Mouse (Mus musculus): ENCODE measurements at regions not wholly inside any gene's neighbourhood (a gene's known extent, or its start where the extent isn't known, plus 50 kb on each side); places are given as distances from the start of the nearest gene placed in this dataset.

GRCm38 (mm10) chr8:7850573-7850972 lies 810.5 kb downstream of the Efnb2 start:
- no peak for DNase-seq (ENCODE audit: low read depth, low spot score)

- DNase-seq (ENCODE audit: low read depth, low spot score) = no peak
Observed at GRCm38 (mm10) chr8:7831948-7832347, 829.1 kb downstream of the Efnb2 start.

GRCm38 (mm10) chr8:7827811-7828210 lies 833.2 kb downstream of the Efnb2 start:
- no peak for DNase-seq (ENCODE audit: low read depth, low spot score)

GRCm38 (mm10) chr8:7808395-7808794 lies 852.6 kb downstream of the Efnb2 start:
- no peak for DNase-seq (ENCODE audit: low read depth, low spot score)

- DNase-seq (ENCODE audit: low read depth, low spot score) = no peak
Observed at GRCm38 (mm10) chr8:7799221-7799620, 861.8 kb downstream of the Efnb2 start.

- no peak for DNase-seq (ENCODE audit: low read depth, low spot score)
Observed at GRCm38 (mm10) chr8:7796156-7796555, 864.9 kb downstream of the Efnb2 start.

- no peak for DNase-seq (ENCODE audit: low read depth, low spot score)
Observed at GRCm38 (mm10) chr8:7763820-7764219, 897.2 kb downstream of the Efnb2 start.

GRCm38 (mm10) chr8:7760987-7761386 lies 900.1 kb downstream of the Efnb2 start:
- DNase-seq (ENCODE audit: low read depth, low spot score) = no peak

GRCm38 (mm10) chr8:7732726-7733125 lies 928.3 kb downstream of the Efnb2 start:
- no peak for DNase-seq (ENCODE audit: low read depth, low spot score)

GRCm38 (mm10) chr8:7721880-7722279 lies 939.2 kb downstream of the Efnb2 start:
- no peak for DNase-seq (ENCODE audit: low read depth, low spot score)

- no peak for DNase-seq (ENCODE audit: low read depth, low spot score)
Observed at GRCm38 (mm10) chr8:7718898-7719696, 941.9 kb downstream of the Efnb2 start.

- DNase-seq (ENCODE audit: low read depth, low spot score) = no peak
Observed at GRCm38 (mm10) chr8:7710764-7711163, 950.3 kb downstream of the Efnb2 start.

GRCm38 (mm10) chr8:7709406-7709805 lies 951.6 kb downstream of the Efnb2 start:
- no peak for DNase-seq (ENCODE audit: low read depth, low spot score)

GRCm38 (mm10) chr8:7691355-7691996 lies 969.6 kb downstream of the Efnb2 start:
- no peak for DNase-seq (ENCODE audit: low read depth, low spot score)

GRCm38 (mm10) chr8:7653804-7654203 lies 1007.2 kb downstream of the Efnb2 start:
- no peak for DNase-seq (ENCODE audit: low read depth, low spot score)
